Mouse (Mus musculus): ENCODE data around the gene Col1a1.

The Col1a1 gene

DNA sequence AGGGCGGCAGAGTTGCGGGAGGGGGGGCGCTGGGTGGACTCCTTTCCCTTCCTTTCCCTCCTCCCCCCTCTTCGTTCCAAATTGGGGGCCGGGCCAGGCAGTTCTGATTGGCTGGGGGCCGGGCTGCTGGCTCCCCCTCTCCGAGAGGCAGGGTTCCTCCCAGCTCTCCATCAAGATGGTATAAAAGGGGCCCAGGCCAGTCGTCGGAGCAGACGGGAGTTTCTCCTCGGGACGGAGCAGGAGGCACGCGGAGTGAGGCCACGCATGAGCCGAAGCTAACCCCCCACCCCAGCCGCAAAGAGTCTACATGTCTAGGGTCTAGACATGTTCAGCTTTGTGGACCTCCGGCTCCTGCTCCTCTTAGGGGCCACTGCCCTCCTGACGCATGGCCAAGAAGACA, at the start of gene Col1a1:
Col1a1 (plus strand) TSS at position 180 of the 400 bp plus-strand sequence.
- DNase-seq: no peak

DNA sequence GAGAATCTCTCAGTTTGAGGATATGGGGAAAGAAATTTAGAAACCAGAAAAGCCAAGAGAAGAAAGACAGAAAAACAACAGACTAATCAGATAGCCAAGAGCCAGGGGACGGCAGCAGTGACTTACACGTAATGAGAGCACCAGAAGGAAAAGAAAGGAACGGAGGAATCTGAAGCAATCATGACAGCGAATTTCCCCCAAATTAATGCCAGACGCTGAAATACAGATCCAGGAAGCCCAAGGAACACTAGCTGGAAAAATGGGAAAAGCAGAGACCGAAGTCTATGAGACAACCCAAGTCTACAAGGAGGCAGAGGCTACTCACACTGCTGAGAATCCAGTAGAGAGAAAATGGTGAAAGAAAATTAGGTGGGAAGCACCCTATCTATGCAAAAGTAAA, 44.9 kb upstream of the Col1a1 start:
- DNase-seq: no peak

DNA sequence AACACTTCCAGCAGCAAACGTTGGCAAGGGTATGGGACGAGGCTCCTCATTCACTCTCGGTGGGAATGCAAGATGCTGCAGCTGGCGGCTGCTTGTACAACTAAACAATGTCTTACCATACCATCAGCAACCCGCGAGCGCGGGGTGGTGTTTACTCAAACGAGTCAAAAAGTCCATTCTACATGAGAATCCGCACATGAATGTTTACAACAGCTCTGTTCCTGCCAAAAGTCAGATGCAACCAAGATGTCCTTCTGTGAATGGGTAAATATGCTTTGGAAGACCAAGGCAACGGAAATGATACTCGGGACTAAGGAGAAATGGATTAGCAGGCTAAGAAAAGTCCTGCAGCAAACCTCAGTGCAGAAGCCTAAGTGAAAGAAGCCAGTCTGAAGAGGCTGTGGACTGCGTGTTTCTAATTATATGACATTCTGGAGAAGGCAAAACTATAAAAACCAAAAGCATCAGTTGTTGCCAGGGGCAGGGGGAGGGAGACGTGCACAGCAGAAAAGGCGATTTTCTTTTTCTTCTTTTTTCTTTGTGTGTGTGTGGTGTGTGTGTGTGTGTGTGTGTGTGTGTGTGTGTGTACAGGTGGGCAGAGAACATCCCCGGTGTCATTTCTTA, 39.2 kb upstream of the Col1a1 start:
- no peak for DNase-seq

GRCm38 (mm10) chr11:94901231-94901630, 34.8 kb upstream of the Col1a1 start:
- DNase-seq: no peak

- DNase-seq: no peak
Measured at GRCm38 (mm10) chr11:94904306-94904705, 31.7 kb upstream of the Col1a1 start.

DNA sequence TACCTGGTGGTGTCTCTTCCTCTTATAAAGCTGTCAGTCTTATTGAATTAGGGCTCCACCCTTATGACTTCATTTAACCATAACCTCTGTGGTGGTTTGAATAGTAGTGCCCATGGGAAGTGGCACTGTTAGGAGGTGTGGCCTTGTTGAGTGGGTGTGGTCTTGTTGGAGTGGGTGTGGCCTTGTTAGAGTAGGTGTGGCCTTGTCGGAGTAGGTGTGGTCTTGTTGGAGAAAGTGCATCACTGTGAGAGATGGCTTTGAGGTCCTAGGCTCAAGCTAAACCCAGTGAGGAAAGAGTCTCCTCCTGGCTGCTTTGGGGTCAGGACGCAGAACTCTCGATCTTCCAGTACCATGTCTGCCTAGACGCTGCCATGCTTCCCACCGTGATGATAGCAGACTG, 25.1 kb upstream of the Col1a1 start:
- DNase-seq: no peak

DNA sequence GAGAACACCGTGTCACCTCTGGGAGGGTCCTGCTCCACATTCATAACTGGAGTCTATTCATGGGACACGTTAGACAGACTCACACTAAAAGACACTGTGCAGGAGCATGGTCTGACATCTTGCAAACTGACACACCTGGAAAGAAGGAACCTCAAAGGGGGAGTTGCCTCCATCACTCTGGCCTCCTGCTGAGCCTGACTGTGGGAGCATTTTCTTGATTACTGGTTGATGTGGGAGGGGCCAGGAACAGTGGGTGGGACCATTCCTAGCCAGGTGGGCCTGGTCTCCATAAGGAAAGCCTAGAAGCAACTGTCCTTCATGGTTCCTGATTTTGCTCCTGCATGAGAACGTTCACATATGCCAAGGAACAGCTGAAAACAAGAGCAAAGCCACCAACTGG, 23.5 kb upstream of the Col1a1 start:
- no peak for DNase-seq

- DNase-seq: no peak
Measured at GRCm38 (mm10) chr11:94913302-94914090, 22.5 kb upstream of the Col1a1 start.

DNA sequence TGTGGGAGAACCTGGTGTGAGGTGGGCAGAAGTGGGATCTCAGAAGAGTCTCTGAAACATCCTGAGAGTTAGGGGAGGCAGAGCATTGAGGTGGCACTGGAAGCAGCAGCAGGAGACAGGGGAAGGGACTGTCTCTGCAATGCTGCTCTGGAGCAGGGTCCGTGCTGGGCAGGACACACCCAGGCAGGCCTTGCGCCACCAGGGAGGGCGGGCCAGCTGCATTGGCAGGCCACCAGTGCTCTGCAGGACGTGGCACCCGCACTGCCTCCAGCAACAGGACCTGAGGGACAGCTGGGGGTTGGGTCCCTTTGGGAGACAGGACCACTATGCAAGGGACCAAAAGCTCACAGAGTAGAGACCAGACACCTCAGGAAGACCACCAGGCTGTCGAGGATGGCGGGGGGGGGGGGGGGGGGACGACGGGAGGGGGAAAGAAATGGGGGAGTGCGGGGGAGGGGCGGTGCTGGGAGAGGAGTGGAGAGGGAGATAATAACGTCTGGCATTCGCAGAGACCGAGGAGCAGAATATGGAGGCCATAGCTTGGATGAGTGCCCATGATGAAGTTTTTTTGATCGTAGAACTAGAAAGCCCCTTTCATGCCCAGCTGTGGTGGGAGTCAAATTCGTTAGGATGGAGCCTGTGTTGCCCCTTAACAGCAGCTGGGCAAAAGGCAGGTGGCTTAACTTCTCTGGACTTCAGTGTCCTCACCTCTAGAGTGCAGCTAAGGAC, 20.2 kb upstream of the Col1a1 start:
- no peak for DNase-seq

- DNase-seq: no peak
Measured at GRCm38 (mm10) chr11:94916477-94916876, 19.5 kb upstream of the Col1a1 start.

DNA sequence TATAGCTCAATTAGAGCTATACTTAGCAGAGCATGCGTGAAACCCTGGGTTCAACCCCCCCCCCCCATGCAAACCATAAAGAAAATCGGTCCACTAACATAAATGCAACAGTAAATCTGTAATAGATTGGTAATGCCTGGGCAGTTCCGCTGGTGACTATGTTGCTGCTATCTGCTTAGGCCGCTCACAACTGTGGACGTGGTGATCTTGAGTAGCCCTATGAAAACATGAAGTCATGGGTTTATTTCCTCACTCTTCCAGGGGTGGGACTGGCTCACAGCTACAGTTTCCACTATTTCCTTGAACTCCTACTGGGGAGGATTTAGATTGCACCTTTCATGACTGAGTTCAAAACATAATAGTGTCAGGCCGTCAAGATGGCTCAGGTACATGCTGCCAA, 18.3 kb upstream of the Col1a1 start:
- no peak for DNase-seq

- no peak for DNase-seq
Measured at GRCm38 (mm10) chr11:94920996-94921401, 15.0 kb upstream of the Col1a1 start.

- DNase-seq: no peak
Measured at GRCm38 (mm10) chr11:94924977-94925376, 11.0 kb upstream of the Col1a1 start.

- no peak for DNase-seq
Measured at GRCm38 (mm10) chr11:94926431-94926830, 9.6 kb upstream of the Col1a1 start.

GRCm38 (mm10) chr11:94927771-94928291, 8.2 kb upstream of the Col1a1 start:
- no peak for DNase-seq

DNA sequence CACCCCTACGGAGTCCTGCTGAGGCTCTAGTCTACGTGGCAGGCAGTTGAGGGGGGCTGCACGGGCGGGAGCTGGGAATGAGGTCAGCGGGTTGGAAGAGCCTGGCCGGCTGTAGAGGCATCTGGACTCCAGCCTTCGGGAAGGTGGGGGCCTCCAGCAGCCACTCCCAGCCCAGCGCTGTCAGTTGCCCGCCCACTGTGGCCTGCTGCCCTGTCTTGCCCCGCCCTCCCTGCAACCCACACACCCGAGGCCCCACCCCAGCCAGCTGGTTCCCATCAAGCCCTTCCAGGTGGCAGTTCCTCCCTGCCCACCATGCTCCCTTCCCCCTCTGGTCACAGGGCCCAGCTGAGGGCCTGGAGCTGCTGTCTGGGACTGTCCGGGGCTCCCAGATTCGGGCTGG, 7.2 kb upstream of the Col1a1 start:
- peak; percentile 25 for DNase-seq

DNA sequence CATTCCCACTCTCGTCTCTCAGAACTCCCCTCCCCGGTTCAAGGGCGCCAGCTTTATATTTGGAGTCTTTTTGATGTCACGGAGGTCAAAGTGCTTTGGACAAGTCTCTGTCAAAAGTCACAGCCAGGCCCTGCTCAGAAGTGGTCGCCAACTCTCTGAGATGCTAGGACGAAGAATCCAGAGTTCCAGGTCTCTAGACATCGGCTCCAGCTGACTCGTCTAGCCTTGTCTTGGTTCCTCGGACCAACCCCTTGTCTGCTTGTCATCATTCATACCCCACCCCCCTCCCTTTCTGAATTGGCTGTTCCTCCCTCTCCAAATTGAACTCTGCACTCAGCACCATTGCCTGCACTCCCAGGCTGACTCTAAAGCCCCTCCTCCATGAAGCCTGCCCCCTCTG, 6.4 kb upstream of the Col1a1 start:
- no peak for DNase-seq

DNA sequence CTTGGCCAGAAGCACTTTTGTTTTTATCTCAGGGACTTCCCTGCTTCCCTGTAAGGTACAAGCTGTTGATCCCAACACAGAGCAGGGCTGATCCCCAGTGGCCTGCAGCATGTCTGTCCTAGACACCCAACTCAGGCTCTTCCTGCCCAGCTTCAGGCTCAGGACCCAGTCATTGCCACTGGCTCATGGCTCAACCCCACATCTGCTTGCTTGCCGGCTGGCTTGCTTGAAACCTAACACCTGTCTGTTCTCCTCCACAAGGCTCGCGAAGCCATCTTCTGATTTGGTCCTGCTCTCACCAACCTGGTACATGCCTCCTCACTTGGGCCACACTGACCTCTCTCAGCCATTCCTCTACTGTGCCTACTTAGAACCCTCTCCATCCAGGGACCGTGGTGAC, 5.9 kb upstream of the Col1a1 start:
- no peak for DNase-seq

DNA sequence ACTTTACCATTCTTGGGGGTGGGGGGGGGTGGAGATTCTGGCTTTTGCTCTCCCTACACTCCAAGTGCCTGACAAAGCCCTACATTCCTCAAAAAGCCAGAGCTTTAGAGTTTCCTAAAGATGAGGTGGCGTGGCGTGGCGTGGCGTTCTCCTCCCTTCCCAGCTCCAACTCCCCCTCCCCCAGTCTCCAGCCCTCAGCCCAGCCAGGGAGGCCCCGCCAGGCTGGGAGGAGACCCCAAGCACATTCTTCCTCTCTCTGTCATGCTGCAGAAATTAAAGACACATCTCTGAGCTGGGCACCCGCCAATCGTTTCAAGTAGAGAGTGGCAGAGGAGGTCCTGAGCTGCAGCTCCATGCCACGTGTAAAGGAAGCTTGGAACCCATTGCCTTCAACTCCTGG, 2.4 kb upstream of the Col1a1 start:
- no peak for DNase-seq

GRCm38 (mm10) chr11:94934526-94934925, 1.5 kb upstream of the Col1a1 start:
- DNase-seq: no peak

GRCm38 (mm10) chr11:94936851-94937295, 849 bp downstream of the Col1a1 start:
- DNase-seq: peak; percentile 83

DNA sequence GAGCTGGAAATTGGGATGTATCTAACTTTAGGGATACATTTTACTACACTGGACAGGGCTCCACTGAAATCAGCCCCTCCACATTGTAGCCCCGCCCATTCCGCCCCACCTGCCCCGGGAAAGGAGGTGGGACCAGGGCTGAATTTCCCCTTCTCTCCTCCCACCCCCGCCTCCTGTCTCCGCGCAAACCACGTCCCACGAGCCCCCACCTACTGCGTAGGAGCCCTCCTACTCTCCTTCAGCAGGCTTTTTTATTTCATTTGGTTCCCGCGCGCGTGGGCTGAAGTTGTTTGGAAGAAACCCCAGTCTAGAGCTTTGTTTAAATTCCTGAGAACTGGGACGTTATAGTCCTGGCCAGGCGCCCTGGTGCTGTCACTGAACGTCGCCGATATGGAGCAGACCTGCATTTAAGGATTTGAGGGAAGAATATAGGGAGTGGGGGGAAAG, 1.3 kb downstream of the Col1a1 start:
- no peak for DNase-seq

DNA sequence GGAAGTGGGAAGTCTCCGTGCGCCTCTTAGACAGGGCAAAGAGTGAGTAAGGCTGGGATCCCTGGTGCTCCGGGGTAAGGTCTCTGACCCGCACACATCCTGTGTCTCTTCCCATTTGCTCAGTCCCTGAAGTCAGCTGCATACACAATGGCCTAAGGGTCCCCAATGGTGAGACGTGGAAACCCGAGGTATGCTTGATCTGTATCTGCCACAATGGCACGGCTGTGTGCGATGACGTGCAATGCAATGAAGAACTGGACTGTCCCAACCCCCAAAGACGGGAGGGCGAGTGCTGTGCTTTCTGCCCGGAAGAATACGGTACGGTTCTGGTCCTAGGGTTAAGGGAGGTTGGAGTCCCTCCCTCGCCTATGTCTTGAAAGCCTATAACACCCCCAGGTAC, 1.8 kb downstream of the Col1a1 start:
- DNase-seq: no peak

- DNase-seq: no peak
Measured at GRCm38 (mm10) chr11:94938296-94938695, 2.3 kb downstream of the Col1a1 start.
